Mouse (Mus musculus): ENCODE results near the gene Gipc3. TPM values are rescaled to one million over a fixed set of nuclear protein-coding genes. Genes with fewer than 3 reads are reported as not detected.

Gipc3 gene
- polyA plus RNA-seq, 1 experiment: 0.10 TPM

GRCm38 (mm10) chr10:81377362-81377664, 34.2 kb upstream of the Gipc3 start:
- no peaks in the 10 kb centered on the region for H3K27me3 ChIP-seq (ENCODE audit: control insufficient read depth, insufficient read depth, insufficient read length)
- TF ChIP-seq POLR2AphosphoS2 (IDR thresholded peaks at IDR 0.05; ENCODE audit: insufficient read length, low read depth): no peak
- no peak for TF ChIP-seq REST (IDR thresholded peaks at IDR 0.05; ENCODE audit: insufficient read depth, insufficient read length)
- no peak for TF ChIP-seq USF1 (IDR thresholded peaks at IDR 0.05; ENCODE audit: low read depth)
- TF ChIP-seq POLR2A (IDR thresholded peaks at IDR 0.05; ENCODE audit: insufficient read length, low read depth): no peak
- TF ChIP-seq E2F4 (IDR thresholded peaks at IDR 0.05; ENCODE audit: insufficient read depth): no peak
- TF ChIP-seq MYOD1 (IDR thresholded peaks at IDR 0.05; ENCODE audit: control insufficient read depth in 1 of 3, insufficient read length in 2 of 3, low read depth in 2 of 3): no peak
- TF ChIP-seq MYOG (IDR thresholded peaks at IDR 0.05; ENCODE audit: control insufficient read depth in 1 of 3, insufficient read depth in 1 of 3, insufficient read length in 2 of 3, low read depth in 2 of 3): no peak
- no peak for TF ChIP-seq MAX (IDR thresholded peaks at IDR 0.05; ENCODE audit: low read depth)
- TF ChIP-seq CEBPB (IDR thresholded peaks at IDR 0.05; ENCODE audit: insufficient read depth, poor library complexity, severe bottlenecking): no peak
- H3K79me2 ChIP-seq (ENCODE audit: control insufficient read depth, insufficient read depth): peaks cover 58% of the 10 kb centered on the region
- H3K4me3 ChIP-seq: peak overlapping the region; percentile 88
- peak overlapping the region; percentile 64 for H3ac ChIP-seq (ENCODE audit: control insufficient read depth, insufficient read length)
- no peaks in the 10 kb centered on the region for H3K36me3 ChIP-seq (ENCODE audit: control insufficient read depth, insufficient read depth)
- H3K4me2 ChIP-seq (ENCODE audit: low read depth): peak overlapping the region; percentile 93

- peaks cover 63% of the 10 kb centered on the region for H3K79me2 ChIP-seq (ENCODE audit: control insufficient read depth, insufficient read depth)
- H3ac ChIP-seq (ENCODE audit: control insufficient read depth, insufficient read length): no peak overlapping the region
- no peaks in the 10 kb centered on the region for H3K27me3 ChIP-seq (ENCODE audit: control insufficient read depth, insufficient read depth, insufficient read length)
- no peak for TF ChIP-seq MAX (IDR thresholded peaks at IDR 0.05; ENCODE audit: low read depth)
- no peak for TF ChIP-seq REST (IDR thresholded peaks at IDR 0.05; ENCODE audit: insufficient read depth, insufficient read length)
- no peak for TF ChIP-seq POLR2AphosphoS2 (IDR thresholded peaks at IDR 0.05; ENCODE audit: insufficient read length, low read depth)
- TF ChIP-seq TCF3 (IDR thresholded peaks at IDR 0.05; ENCODE audit: insufficient read length, low read depth): no peak
- TF ChIP-seq SRF (IDR thresholded peaks at IDR 0.05; ENCODE audit: control insufficient read depth, insufficient read length, low read depth): no peak
- no peak for TF ChIP-seq TCF12 (IDR thresholded peaks at IDR 0.05; ENCODE audit: insufficient read depth, poor library complexity, severe bottlenecking)
- no peak for TF ChIP-seq USF1 (IDR thresholded peaks at IDR 0.05; ENCODE audit: low read depth)
- TF ChIP-seq CEBPB (IDR thresholded peaks at IDR 0.05; ENCODE audit: insufficient read depth, poor library complexity, severe bottlenecking): no peak
- no peak for TF ChIP-seq MYOD1 (IDR thresholded peaks at IDR 0.05; ENCODE audit: control insufficient read depth in 1 of 3, insufficient read length in 2 of 3, low read depth in 2 of 3)
- TF ChIP-seq POLR2A (IDR thresholded peaks at IDR 0.05; ENCODE audit: insufficient read length, low read depth): no peak
- TF ChIP-seq MYOG (IDR thresholded peaks at IDR 0.05; ENCODE audit: control insufficient read depth in 1 of 3, insufficient read depth in 1 of 3, insufficient read length in 2 of 3, low read depth in 2 of 3): no peak
- no peak for TF ChIP-seq E2F4 (IDR thresholded peaks at IDR 0.05; ENCODE audit: insufficient read depth)
- peak overlapping the region; percentile 93 for H3K4me2 ChIP-seq (ENCODE audit: low read depth)
- H3K36me3 ChIP-seq (ENCODE audit: control insufficient read depth, insufficient read depth): no peaks in the 10 kb centered on the region
- peak overlapping the region; percentile 88 for H3K4me3 ChIP-seq
Observed at GRCm38 (mm10) chr10:81376561-81377361, 33.7 kb upstream of the Gipc3 start.

GRCm38 (mm10) chr10:81375322-81375721, 32.3 kb upstream of the Gipc3 start:
- H3K4me3 ChIP-seq: no peak overlapping the region
- no peaks in the 10 kb centered on the region for H3K27me3 ChIP-seq (ENCODE audit: control insufficient read depth, insufficient read depth, insufficient read length)
- no peak overlapping the region for H3K4me2 ChIP-seq (ENCODE audit: low read depth)
- peaks cover 63% of the 10 kb centered on the region for H3K79me2 ChIP-seq (ENCODE audit: control insufficient read depth, insufficient read depth)
- no peaks in the 10 kb centered on the region for H3K36me3 ChIP-seq (ENCODE audit: control insufficient read depth, insufficient read depth)
- no peak overlapping the region for H3ac ChIP-seq (ENCODE audit: control insufficient read depth, insufficient read length)
- TF ChIP-seq CEBPB (IDR thresholded peaks at IDR 0.05; ENCODE audit: insufficient read depth, poor library complexity, severe bottlenecking) (no peak), SRF (IDR thresholded peaks at IDR 0.05; ENCODE audit: control insufficient read depth, insufficient read length, low read depth) (no peak), USF1 (IDR thresholded peaks at IDR 0.05; ENCODE audit: low read depth) (no peak), POLR2AphosphoS2 (IDR thresholded peaks at IDR 0.05; ENCODE audit: insufficient read length, low read depth) (no peak), POLR2A (IDR thresholded peaks at IDR 0.05; ENCODE audit: insufficient read length, low read depth) (no peak), MYOD1 (IDR thresholded peaks at IDR 0.05; ENCODE audit: control insufficient read depth in 1 of 3, insufficient read length in 2 of 3, low read depth in 2 of 3) (no peak), E2F4 (IDR thresholded peaks at IDR 0.05; ENCODE audit: insufficient read depth) (no peak), TCF12 (IDR thresholded peaks at IDR 0.05; ENCODE audit: insufficient read depth, poor library complexity, severe bottlenecking) (no peak), TCF3 (IDR thresholded peaks at IDR 0.05; ENCODE audit: insufficient read length, low read depth) (no peak), REST (IDR thresholded peaks at IDR 0.05; ENCODE audit: insufficient read depth, insufficient read length) (no peak), MAX (IDR thresholded peaks at IDR 0.05; ENCODE audit: low read depth) (no peak), MYOG (IDR thresholded peaks at IDR 0.05; ENCODE audit: control insufficient read depth in 1 of 3, insufficient read depth in 1 of 3, insufficient read length in 2 of 3, low read depth in 2 of 3) (no peak)

DNA sequence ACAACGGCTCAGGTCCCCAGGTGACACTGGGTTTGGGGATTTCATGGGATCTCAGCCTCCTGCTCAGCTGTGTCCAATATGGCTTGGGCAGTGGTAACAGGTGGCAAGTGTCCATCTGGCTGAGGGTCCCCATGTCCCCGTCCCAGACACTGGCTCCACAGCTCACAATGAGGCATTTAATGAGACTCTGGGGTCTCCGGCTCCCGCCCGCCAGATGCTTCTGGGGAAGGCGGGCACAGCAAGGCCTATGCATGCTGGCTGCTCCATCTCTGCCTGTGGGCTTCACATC, 24.1 kb upstream of the Gipc3 start:
- Histone ChIP-seq H3K36me3 (ENCODE audit: control insufficient read depth, insufficient read depth) (peaks cover 14% of the 10 kb centered on the region), H3K27me3 (ENCODE audit: control insufficient read depth, insufficient read depth, insufficient read length) (no peaks in the 10 kb centered on the region), H3K4me3 (no peak overlapping the region), H3ac (ENCODE audit: control insufficient read depth, insufficient read length) (no peak overlapping the region), H3K4me2 (ENCODE audit: low read depth) (no peak overlapping the region), H3K79me2 (ENCODE audit: control insufficient read depth, insufficient read depth) (peaks cover 4% of the 10 kb centered on the region)
- TF ChIP-seq SRF (IDR thresholded peaks at IDR 0.05; ENCODE audit: control insufficient read depth, insufficient read length, low read depth) (no peak), POLR2A (IDR thresholded peaks at IDR 0.05; ENCODE audit: insufficient read length, low read depth) (peak; percentile 29), MYOG (IDR thresholded peaks at IDR 0.05; ENCODE audit: control insufficient read depth in 1 of 3, insufficient read depth in 1 of 3, insufficient read length in 2 of 3, low read depth in 2 of 3) (peak in 1 of 3 experiments; percentile 13), POLR2AphosphoS2 (IDR thresholded peaks at IDR 0.05; ENCODE audit: insufficient read length, low read depth) (peak; percentile 1)
